Mouse (Mus musculus) cerebellum, adult 2 months (tissue): ENCODE data around the gene Themis2.

Experiments
- CTCF ChIP-seq: fragments of 200-500 bp; IDR thresholded peaks from 2 replicates; pipeline ENCODE4 v1.5.1; 2011; ENCODE audit warnings: low read depth, mild to moderate bottlenecking, control low read depth, low read length, moderate library complexity, borderline replicate concordance; ENCODE audit not compliant: insufficient read depth
- POLR2A ChIP-seq: fragments of 200-500 bp; IDR thresholded peaks from 2 replicates; pipeline ENCODE4 v1.6.1; 2011; ENCODE audit warnings: low read length, control low read depth, borderline replicate concordance; ENCODE audit not compliant: insufficient read depth

- no peak for TF ChIP-seq CTCF
- no peak for TF ChIP-seq POLR2A
Observed at GRCm38 (mm10) chr4:132843705-132844071, 47.5 kb upstream of the Themis2 start.
